Mouse (Mus musculus) forebrain, embryonic 14.5 days (tissue): ENCODE results near the gene Trmt1. TPM values are rescaled to one million over a fixed set of nuclear protein-coding genes. Genes with fewer than 3 reads are reported as not detected.

Experiments used
- ATAC-seq: fragments of 200-750 bp; cut with Nextera tagmentation; 2 replicates; pipeline ENCODE4 v1.8.0; 2017; ENCODE audit warnings: mild to moderate bottlenecking, moderate library complexity
- DNase-seq: peaks from one replicate; pipeline ENCODE4 v3.0.0-alpha.2; 2015; ENCODE audit warnings: low spot score
- H3K27ac ChIP-seq: fragments of 300-500 bp; sonication (generic); 2 replicates; pipeline ENCODE4 v1.5.1; 2014; ENCODE audit warnings: low read depth, mild to moderate bottlenecking, control low read depth, low read length, moderate library complexity
- H3K27me3 ChIP-seq: fragments of 300-500 bp; sonication (generic); replicated peaks from 2 replicates; pipeline ENCODE4 v1.6.1; 2014; ENCODE audit warnings: low read length, control low read depth, mixed read lengths; ENCODE audit not compliant: control insufficient read depth, insufficient read depth
- H3K36me3 ChIP-seq: fragments of 300-500 bp; sonication (generic); 2 replicates; pipeline ENCODE4 v1.6.1; 2014; ENCODE audit warnings: low read length, control low read depth; ENCODE audit not compliant: control insufficient read depth, insufficient read depth
- H3K4me1 ChIP-seq: fragments of 300-500 bp; sonication (generic); 2 replicates; pipeline ENCODE4 v1.6.1; 2014; ENCODE audit warnings: antibody characterized with exemption, low read length, control low read depth; ENCODE audit not compliant: control insufficient read depth, insufficient read depth
- H3K4me2 ChIP-seq: fragments of 300-500 bp; sonication (generic); 2 replicates; pipeline ENCODE4 v1.6.1; 2014; ENCODE audit warnings: mild to moderate bottlenecking, control low read depth, low read length
- H3K4me3 ChIP-seq: fragments of 300-500 bp; sonication (generic); 2 replicates; pipeline ENCODE4 v1.5.1; 2014; ENCODE audit warnings: low read depth, low read length, control low read depth
- H3K9ac ChIP-seq: fragments of 300-500 bp; sonication (generic); 2 replicates; pipeline ENCODE4 v1.6.1; 2014; ENCODE audit warnings: mild to moderate bottlenecking, low read length, control low read depth, moderate library complexity
- H3K9me3 ChIP-seq: fragments of 300-500 bp; sonication (generic); replicated peaks from 2 replicates; pipeline ENCODE4 v1.6.1; 2016; ENCODE audit warnings: low read length, control low read depth, mixed read lengths; ENCODE audit not compliant: control insufficient read depth
- WGBS: fragments of 180-500 bp; shearing (Covaris S2); extraction: QIAGEN DNeasy Blood & Tissue Kit; methylation state at CpG from one replicate; pipeline ENCODE4 v1.1.7; 2014; 5-methylcytosine and 5-hydroxymethylcytosine counted together
- polyA plus RNA-seq: library from polyadenylated mRNA; unstranded; fragments of >200 nt; fragmentation: Nextera tagmentation; extraction: Ambion mirVana; gene quantifications from 2 replicates; pipeline ENCODE4 v1.2.1, GENCODE M21; 2014

Trmt1 gene
- polyA plus RNA-seq, 1 experiment from 2014 or later = 47.8 TPM

DNA sequence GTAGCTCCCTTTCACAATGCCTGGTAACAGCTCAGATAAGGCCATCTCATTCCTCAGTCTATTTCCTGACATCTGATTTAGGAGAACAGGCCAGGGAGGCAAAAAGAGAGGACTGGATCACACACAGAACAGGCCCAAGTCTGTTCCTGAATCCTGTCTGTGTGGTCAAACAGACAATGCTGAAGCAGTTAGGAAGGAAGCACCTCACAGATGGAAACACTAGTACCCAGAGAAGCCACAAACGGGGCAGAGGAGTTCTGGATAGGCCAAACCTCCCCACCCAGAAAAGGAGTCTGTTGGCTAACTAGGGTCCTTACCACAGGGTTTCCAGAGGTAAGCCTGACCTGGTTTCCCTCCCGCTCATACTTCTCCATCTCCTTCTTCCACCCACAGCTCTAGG is 3.9 kb upstream of the Trmt1 start:
- Histone ChIP-seq H3K4me2 (no peak overlapping the region), H3K27ac (no peak overlapping the region), H3K9me3 (no peaks in the 10 kb centered on the region), H3K27me3 (no peaks in the 10 kb centered on the region), H3K4me1 (peaks cover 16% of the 10 kb centered on the region), H3K36me3 (peaks cover 19% of the 10 kb centered on the region), H3K9ac (no peak overlapping the region), H3K4me3 (no peak overlapping the region)
- ATAC-seq (no peak), DNase-seq (no peak)
- 92% methylated on average over 2 of the region's 2 CpGs for WGBS

DNA sequence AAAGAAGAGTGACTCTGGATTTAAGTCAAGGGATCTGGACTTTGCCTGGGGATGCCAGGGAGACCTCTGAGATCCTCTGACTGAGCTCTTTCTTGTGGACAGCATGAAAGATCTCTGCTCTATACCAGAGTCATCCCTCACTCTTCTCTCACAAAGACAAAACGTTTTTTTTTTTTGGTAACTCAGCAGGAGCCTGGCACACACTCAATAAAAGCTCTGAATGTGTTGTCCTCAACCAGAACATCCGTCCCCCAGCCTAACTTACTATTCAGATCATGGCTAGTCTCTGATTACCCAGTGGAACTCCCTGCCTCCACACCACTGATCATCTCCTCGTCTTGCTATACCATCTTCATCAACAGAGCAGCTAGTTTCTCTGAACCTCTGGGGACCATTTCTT is 1.6 kb upstream of the Trmt1 start:
- DNase-seq (no peak), ATAC-seq (no peak)
- Histone ChIP-seq H3K4me1 (peaks cover 24% of the 10 kb centered on the region), H3K27me3 (no peaks in the 10 kb centered on the region), H3K27ac (no peak overlapping the region), H3K9ac (no peak overlapping the region), H3K4me2 (no peak overlapping the region), H3K36me3 (peaks cover 16% of the 10 kb centered on the region), H3K9me3 (no peaks in the 10 kb centered on the region), H3K4me3 (no peak overlapping the region)
- WGBS = 42% methylated on average over 3 of the region's 3 CpGs

DNA sequence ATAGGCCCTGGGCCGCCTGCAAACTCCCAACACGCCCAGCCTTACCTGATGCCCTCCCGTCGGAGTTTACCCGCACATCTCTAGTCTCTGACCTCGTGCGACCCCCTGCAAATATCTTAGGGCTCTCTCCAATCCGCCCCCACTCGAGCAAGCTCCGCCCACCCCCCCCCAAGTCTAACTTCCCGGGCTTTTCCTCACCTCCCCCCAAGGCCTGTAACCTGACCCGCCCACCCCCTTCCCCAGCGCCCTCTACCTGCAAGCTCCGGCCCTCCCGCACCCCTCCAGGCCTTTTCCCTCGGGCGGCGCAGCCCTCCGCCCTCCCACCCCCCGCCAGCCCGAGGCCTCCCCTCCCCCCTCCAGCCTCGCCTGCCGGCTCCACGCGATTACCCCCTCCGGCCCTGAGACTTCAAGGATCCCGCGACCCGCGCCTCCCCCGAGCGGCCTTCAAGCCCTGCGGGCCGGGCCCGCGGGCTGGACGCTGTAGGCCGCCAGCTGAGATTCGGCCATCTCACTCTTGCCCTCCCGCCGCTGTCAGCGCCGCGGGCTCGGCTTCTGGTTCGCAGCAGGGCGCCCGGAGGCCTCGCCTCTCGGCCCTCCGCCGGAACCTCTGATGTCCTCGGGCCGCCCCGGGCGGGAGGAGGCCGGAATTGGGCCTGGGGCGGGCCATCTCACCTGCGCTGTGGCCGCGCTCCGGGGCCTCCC is 1.0 kb downstream of the Trmt1 start:
- peaks cover 23% of the 10 kb centered on the region for H3K36me3 ChIP-seq
- H3K27ac ChIP-seq = peak overlapping the region; percentile 89
- peaks cover 31% of the 10 kb centered on the region for H3K4me1 ChIP-seq
- H3K9ac ChIP-seq = peak overlapping the region; percentile 99
- DNase-seq = no peak
- under 1% methylated on average over 52 of the region's 62 CpGs for WGBS
- peak; percentile 26 for ATAC-seq
- peak overlapping the region; percentile 85 for H3K4me2 ChIP-seq
- peak overlapping the region; percentile 99 for H3K4me3 ChIP-seq
- H3K27me3 ChIP-seq = no peaks in the 10 kb centered on the region
- no peaks in the 10 kb centered on the region for H3K9me3 ChIP-seq

DNA sequence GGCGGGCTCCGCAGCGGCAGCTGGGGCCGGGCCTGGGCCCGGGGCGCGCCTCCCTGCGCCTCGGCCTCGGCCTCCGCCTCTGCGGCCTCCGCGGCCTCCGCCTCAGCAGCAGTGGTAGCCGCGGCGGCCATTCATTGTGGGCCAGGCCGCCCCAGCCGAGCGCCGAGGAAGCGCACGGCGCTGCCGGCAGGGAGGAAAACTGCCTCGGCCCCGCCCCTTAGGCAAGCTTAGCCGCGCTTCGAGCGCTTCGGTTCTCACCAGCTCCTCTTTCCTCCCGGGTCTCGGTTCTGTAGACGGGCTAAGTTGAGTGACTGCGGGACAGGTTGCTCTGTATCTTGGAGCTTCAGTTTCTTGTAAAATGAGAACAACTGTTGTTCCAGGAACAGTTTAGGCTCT is 1.6 kb downstream of the Trmt1 start, which contains the start of gene Nacc1:
TSS of gene Nacc1 (minus strand) at position 158 of the 396 bp plus-strand sequence.
- Histone ChIP-seq H3K9me3 (no peaks in the 10 kb centered on the region), H3K4me1 (peaks cover 31% of the 10 kb centered on the region), H3K27me3 (no peaks in the 10 kb centered on the region), H3K27ac (peak within 1 kb of the TSS; percentile 89), H3K4me3 (peak within 1 kb of the TSS; percentile 99), H3K4me2 (peak within 1 kb of the TSS; percentile 90), H3K9ac (peak within 1 kb of the TSS; percentile 99), H3K36me3 (peaks cover 26% of the 10 kb centered on the region)
- ATAC-seq (peak; percentile 85), DNase-seq (peak; percentile 95)
- WGBS = under 1% methylated on average over 29 of the region's 37 CpGs

DNA sequence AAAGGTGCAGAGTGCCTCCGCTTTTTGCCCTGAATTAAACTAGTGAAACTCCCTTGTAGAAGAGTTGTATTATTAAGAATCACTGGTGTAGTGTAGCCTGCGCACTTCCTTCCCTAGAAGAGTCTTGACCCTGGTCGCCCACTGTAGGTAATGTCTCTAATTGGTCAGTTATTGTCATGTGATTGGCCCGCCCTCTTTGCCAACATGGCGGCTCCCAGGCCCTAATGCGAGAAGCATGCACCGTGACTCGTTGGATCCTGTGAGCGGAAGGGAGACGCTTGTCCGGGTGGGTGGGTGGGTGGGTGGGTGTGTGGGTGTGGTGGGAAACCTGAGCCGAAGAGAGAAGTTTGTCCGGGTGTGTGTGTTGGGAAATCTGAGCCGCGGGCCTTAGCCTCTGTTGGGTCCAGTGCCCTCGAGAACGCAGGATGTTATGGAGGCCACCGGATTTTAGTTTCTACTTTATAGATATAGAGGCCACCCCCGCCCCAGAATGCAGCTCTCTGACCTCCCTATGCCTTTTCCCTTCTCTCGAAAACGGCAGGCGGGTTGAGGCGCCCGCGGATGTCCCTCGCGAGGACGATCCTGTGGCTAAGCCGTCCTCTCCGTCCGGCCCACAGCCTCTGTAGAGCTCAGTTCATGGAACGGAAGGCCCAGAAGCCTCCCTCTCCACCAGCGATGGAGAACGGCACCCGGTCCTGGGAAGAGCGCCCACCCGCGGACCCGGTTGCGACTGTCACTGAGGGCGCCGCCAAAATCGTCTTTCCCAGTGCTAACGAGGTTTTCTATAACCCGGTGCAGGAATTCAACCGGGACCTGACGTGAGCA is 3.2 kb downstream of the Trmt1 start:
- ATAC-seq (peak; percentile 89), DNase-seq (peak; percentile 95)
- H3K4me1 ChIP-seq = peaks cover 31% of the 10 kb centered on the region
- H3K9me3 ChIP-seq = no peaks in the 10 kb centered on the region
- peak overlapping the region; percentile 69 for H3K9ac ChIP-seq
- peaks cover 25% of the 10 kb centered on the region for H3K36me3 ChIP-seq
- no peak overlapping the region for H3K27ac ChIP-seq
- H3K27me3 ChIP-seq = no peaks in the 10 kb centered on the region
- under 1% methylated on average over 47 of the region's 47 CpGs for WGBS
- peak overlapping the region; percentile 68 for H3K4me3 ChIP-seq
- peak overlapping the region; percentile 90 for H3K4me2 ChIP-seq

DNA sequence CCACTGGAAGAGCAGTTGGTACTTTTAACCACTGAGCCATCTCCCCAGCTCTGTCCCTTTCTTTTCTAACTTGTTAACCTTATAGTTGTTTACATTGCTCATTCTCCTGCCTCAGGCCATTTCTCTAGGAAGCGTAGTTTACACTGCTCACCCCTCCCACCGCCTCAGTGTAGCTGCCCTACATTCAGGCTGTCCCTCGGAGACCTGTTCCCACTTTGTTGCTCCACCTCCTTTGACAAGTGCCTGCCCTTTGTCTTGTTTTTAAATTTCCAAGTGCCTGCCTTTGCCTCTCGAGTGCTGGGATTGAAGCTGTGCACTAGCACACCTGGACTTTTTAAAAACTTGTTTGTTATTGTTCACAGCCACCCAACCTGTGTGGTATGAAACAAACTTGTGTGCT is 7.2 kb downstream of the Trmt1 start:
- Histone ChIP-seq H3K4me1 (peaks cover 12% of the 10 kb centered on the region), H3K27ac (no peak overlapping the region), H3K9ac (no peak overlapping the region), H3K4me2 (no peak overlapping the region), H3K27me3 (no peaks in the 10 kb centered on the region), H3K4me3 (no peak overlapping the region), H3K36me3 (peaks cover 55% of the 10 kb centered on the region), H3K9me3 (no peaks in the 10 kb centered on the region)
- WGBS = 79% methylated on average over 4 of the region's 4 CpGs
- ATAC-seq = no peak
- DNase-seq = no peak

DNA sequence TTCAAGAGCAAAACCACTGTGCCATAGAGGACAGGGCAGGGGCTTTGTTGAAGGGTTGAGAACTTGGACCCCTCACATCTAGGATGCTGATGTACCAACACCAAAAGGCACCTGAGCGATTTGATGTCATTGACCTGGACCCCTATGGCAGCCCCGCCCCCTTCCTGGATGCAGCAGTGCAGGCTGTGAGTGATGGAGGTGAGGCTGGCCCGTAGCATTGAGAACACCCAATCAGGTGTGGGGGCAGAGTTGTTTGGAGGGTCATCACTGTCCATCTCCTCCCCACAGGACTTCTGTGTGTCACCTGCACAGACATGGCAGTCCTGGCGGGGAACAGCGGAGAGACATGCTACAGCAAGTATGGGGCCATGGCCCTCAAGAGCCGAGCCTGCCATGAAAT is 9.0 kb downstream of the Trmt1 start:
- Histone ChIP-seq H3K9me3 (no peaks in the 10 kb centered on the region), H3K4me2 (no peak overlapping the region), H3K27me3 (no peaks in the 10 kb centered on the region), H3K9ac (no peak overlapping the region), H3K27ac (no peak overlapping the region), H3K4me1 (peaks cover 3% of the 10 kb centered on the region; the same call in 1 of the 2 replicates), H3K4me3 (no peak overlapping the region), H3K36me3 (peaks cover 69% of the 10 kb centered on the region)
- 90% methylated on average over 6 of the region's 6 CpGs for WGBS
- no peak for DNase-seq
- no peak for ATAC-seq

DNA sequence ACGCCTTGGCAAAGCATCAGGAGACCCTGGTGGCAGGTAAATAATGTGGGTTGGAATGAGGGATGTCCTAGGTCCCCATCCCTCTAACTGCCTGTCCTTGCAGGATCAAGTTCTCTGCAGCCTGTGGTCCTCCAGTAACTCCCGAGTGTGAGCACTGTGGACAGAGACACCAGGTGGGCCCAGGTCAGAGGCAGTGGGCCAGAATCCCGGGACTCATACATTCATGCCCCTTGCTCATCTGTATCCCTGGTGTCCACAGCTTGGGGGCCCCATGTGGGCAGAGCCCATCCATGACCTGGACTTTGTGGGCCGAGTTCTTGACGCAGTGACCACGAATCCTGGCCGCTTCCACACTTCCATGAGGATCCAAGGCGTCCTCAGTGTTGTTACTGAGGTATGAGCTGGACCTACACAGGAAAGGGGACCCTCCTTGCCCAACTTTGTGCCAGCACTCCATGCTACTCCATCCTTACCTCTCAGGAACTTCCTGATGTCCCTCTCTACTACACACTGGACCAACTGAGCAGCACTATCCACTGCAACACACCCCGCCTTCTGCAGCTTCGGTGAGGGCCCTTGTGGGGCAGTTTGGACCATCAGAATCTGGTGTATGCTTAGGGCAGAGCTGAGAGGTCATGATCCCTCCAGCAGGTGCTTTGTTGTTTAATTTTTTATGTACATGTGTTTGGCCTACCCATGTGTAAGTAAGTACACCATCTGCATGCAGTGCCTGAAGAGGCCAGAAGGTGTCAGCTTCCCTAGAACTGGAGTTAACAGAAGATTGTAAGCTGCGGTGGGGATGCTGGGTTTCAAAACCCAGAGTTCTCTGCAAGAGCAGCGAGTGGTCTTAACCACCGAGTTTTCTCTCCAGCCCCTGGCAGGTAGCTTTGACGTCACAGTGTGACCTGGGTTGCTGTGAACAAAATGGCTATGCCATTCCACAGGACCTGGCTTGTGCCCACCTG is 11.3 kb downstream of the Trmt1 start:
- H3K9ac ChIP-seq = no peak overlapping the region
- no peak overlapping the region for H3K4me2 ChIP-seq
- DNase-seq (peak; percentile 76), ATAC-seq (no peak)
- no peak overlapping the region for H3K27ac ChIP-seq
- 0 out of 2 replicates have a peak, but pooled peaks cover 3% of the 10 kb centered on the region for H3K4me1 ChIP-seq
- 88% methylated on average over 14 of the region's 14 CpGs for WGBS
- H3K36me3 ChIP-seq = peaks cover 54% of the 10 kb centered on the region
- H3K27me3 ChIP-seq = peaks cover 11% of the 10 kb centered on the region
- H3K4me3 ChIP-seq = no peak overlapping the region
- no peaks in the 10 kb centered on the region for H3K9me3 ChIP-seq
